11 mouse cellular contexts compared by ENCODE assay signal in genomic region chr14:29110351-29111091, GRCm38 (mm10).
A peak's percentile ranks its signal among the peaks of the same experiment; 100 is the strongest.
DNase-seq lines count a peak whose midpoint lies in the region; ATAC-seq and TF ChIP-seq lines count a peak whose summit lies in the region.
"Had no signal": no experiment of that assay in that cellular context is flagged by ENCODE, and none has a peak within 500 bp of the region (broad histone marks: within the 10 kb centered on the region; RNA-seq: fewer than 3 reads in every experiment).

No protein-coding gene starts in this region.

- H3K4me3 ChIP-seq in forebrain, postnatal 0 days (ENCODE audit: low read depth, low read length): no peak overlapping the region
- H3K4me3 ChIP-seq in forebrain, embryonic 15.5 days: no peak overlapping the region
- H3K4me3 ChIP-seq in liver, embryonic 14.5 days (ENCODE audit: insufficient read depth in 1 of 2, low read depth in 2 of 2, low read length in 2 of 2): no peak overlapping the region
- no peak overlapping the region for H3K4me3 ChIP-seq in liver, embryonic 12.5 days
- no peak overlapping the region for H3K4me3 ChIP-seq in limb, embryonic 10.5 days
- H3K4me3 ChIP-seq: limb, embryonic 13.5 days; neural tube, embryonic 13.5 days; stomach, embryonic 15.5 days had no signal

- ATAC-seq in forebrain, postnatal 0 days: no peak
- no peak for ATAC-seq in forebrain, embryonic 15.5 days (replicated peaks)
- ATAC-seq in liver, embryonic 14.5 days (ENCODE audit: insufficient read depth): no peak
- ATAC-seq in liver, embryonic 12.5 days: no peak

- no peaks in the 10 kb centered on the region; the same call in 1 of the 2 replicates for H3K27me3 ChIP-seq in forebrain, postnatal 0 days (ENCODE audit: insufficient read depth, low read length)
- H3K27me3 ChIP-seq in forebrain, embryonic 15.5 days: no peaks in the 10 kb centered on the region
- H3K27me3 ChIP-seq in liver, embryonic 14.5 days (ENCODE audit: control insufficient read depth, insufficient read depth, low read length): no peaks in the 10 kb centered on the region
- no peaks in the 10 kb centered on the region for H3K27me3 ChIP-seq in liver, embryonic 12.5 days (replicated peaks)
- H3K27me3 ChIP-seq in limb, embryonic 10.5 days (ENCODE audit: low read depth, poor library complexity, severe bottlenecking): no peaks in the 10 kb centered on the region
- H3K27me3 ChIP-seq: neural tube, embryonic 13.5 days; stomach, embryonic 15.5 days had no signal

- no peaks in the 10 kb centered on the region for H3K36me3 ChIP-seq in forebrain, postnatal 0 days (ENCODE audit: insufficient read depth)
- H3K36me3 ChIP-seq in forebrain, embryonic 15.5 days: no peaks in the 10 kb centered on the region
- no peaks in the 10 kb centered on the region for H3K36me3 ChIP-seq in liver, embryonic 14.5 days (replicated peaks; ENCODE audit: control insufficient read depth, insufficient read depth, low read depth)
- no peaks in the 10 kb centered on the region for H3K36me3 ChIP-seq in liver, embryonic 12.5 days
- H3K36me3 ChIP-seq in limb, embryonic 10.5 days: no peaks in the 10 kb centered on the region
- H3K36me3 ChIP-seq: limb, embryonic 13.5 days; neural tube, embryonic 13.5 days; stomach, embryonic 15.5 days had no signal

- H3K9ac ChIP-seq in forebrain, postnatal 0 days: no peak overlapping the region
- H3K9ac ChIP-seq in forebrain, embryonic 15.5 days (replicated peaks): no peak overlapping the region
- H3K9ac ChIP-seq in liver, embryonic 14.5 days (replicated peaks): no peak overlapping the region
- H3K9ac ChIP-seq in liver, embryonic 12.5 days: no peak overlapping the region
- H3K9ac ChIP-seq: limb, embryonic 13.5 days; neural tube, embryonic 13.5 days; stomach, embryonic 15.5 days had no signal

- 0 out of 2 replicates have a peak, but pooled peaks cover 9% of the 10 kb centered on the region for H3K9me3 ChIP-seq in forebrain, postnatal 0 days (ENCODE audit: low read length)
- no peaks in the 10 kb centered on the region for H3K9me3 ChIP-seq in forebrain, embryonic 15.5 days
- no peaks in the 10 kb centered on the region for H3K9me3 ChIP-seq in liver, embryonic 14.5 days (ENCODE audit: control insufficient read depth, low read length)
- H3K9me3 ChIP-seq in liver, embryonic 12.5 days (replicated peaks): no peaks in the 10 kb centered on the region
- no peaks in the 10 kb centered on the region for H3K9me3 ChIP-seq in limb, embryonic 10.5 days (replicated peaks)
- H3K9me3 ChIP-seq: stomach, embryonic 15.5 days had no signal

- TF ChIP-seq CTCF in forebrain, postnatal 0 days (IDR thresholded peaks at IDR 0.05; ENCODE audit: low read depth): peak; percentile 78
- TF ChIP-seq CTCF in liver, embryonic 14.5 days (IDR thresholded peaks at IDR 0.05; ENCODE audit: low read depth): peak; percentile 67

- H3K27ac ChIP-seq in forebrain, postnatal 0 days (ENCODE audit: low read depth, low read length): no peak overlapping the region
- H3K27ac ChIP-seq in forebrain, embryonic 15.5 days (replicated peaks): no peak overlapping the region
- H3K27ac ChIP-seq in liver, embryonic 14.5 days: no peak overlapping the region
- no peak overlapping the region for H3K27ac ChIP-seq in liver, embryonic 12.5 days
- H3K27ac ChIP-seq in limb, embryonic 10.5 days: peak overlapping the region; percentile 46
- H3K27ac ChIP-seq: limb, embryonic 13.5 days; neural tube, embryonic 13.5 days; stomach, embryonic 15.5 days had no signal

- H3K4me1 ChIP-seq in forebrain, postnatal 0 days (ENCODE audit: insufficient read depth): no peaks in the 10 kb centered on the region; the same call in 1 of the 2 replicates
- H3K4me1 ChIP-seq in forebrain, embryonic 15.5 days: peaks cover 9% of the 10 kb centered on the region
- peaks cover 0 to 2% of the 10 kb centered on the region in 2 experiments; a peak in 1 of 4 replicates for H3K4me1 ChIP-seq in liver, embryonic 14.5 days (replicated peaks; ENCODE audit: control insufficient read depth in 2 of 2, insufficient read depth in 2 of 2, low read length in 1 of 2)
- H3K4me1 ChIP-seq in liver, embryonic 12.5 days: no peaks in the 10 kb centered on the region
- H3K4me1 ChIP-seq in limb, embryonic 10.5 days: peaks cover 45% of the 10 kb centered on the region
- H3K4me1 ChIP-seq: stomach, embryonic 15.5 days had no signal

- intact Hi-C loops in gastrocnemius, postnatal 36 days (cut with DNase I): loop anchor here (5.0 kb wide), 1 partner anchor 1303 kb away; no protein-coding TSS in a partner anchor

- TF ChIP-seq EP300 in liver, embryonic 14.5 days (IDR thresholded peaks at IDR 0.05; ENCODE audit: low read depth): no peak

- WGBS in forebrain, postnatal 0 days: 72% methylated on average over 9 of the region's 9 CpGs
- WGBS in forebrain, embryonic 15.5 days: 73% methylated on average over 9 of the region's 9 CpGs
- WGBS in liver, embryonic 14.5 days (ENCODE audit: insufficient replicate concordance): 59% methylated on average over 9 of the region's 9 CpGs
- WGBS in liver, embryonic 12.5 days (ENCODE audit: insufficient replicate concordance): 59% methylated on average over 9 of the region's 9 CpGs
- 77% methylated on average over 9 of the region's 9 CpGs for WGBS in limb, embryonic 10.5 days

- H3K4me2 ChIP-seq in forebrain, postnatal 0 days (ENCODE audit: low read depth): no peak overlapping the region
- H3K4me2 ChIP-seq in forebrain, embryonic 15.5 days (replicated peaks): no peak overlapping the region
- no peak overlapping the region for H3K4me2 ChIP-seq in liver, embryonic 14.5 days (ENCODE audit: low read depth)
- H3K4me2 ChIP-seq in liver, embryonic 12.5 days: no peak overlapping the region
- H3K4me2 ChIP-seq: limb, embryonic 13.5 days; neural tube, embryonic 13.5 days; stomach, embryonic 15.5 days had no signal

- peak; percentile 68 for DNase-seq in forebrain, postnatal 0 days
- no peak for DNase-seq in liver, embryonic 14.5 days (ENCODE audit: low read depth in 3 of 3, low spot score in 3 of 3)
- DNase-seq in R1 (ENCODE audit: low read depth, low spot score): peak; percentile 35
- no peak for DNase-seq in limb, embryonic 10.5 days (ENCODE audit: low spot score)
- no peak for DNase-seq in adrenal gland, postnatal 4 days (ENCODE audit: low spot score in 2 of 2)
- DNase-seq in gastrocnemius, postnatal 36 days: no peak

Comparison
In these comparisons a context has a peak if more than half of its experiments do, and no peak if none do; other contexts are left out.
1. DNase-seq: peak in forebrain, postnatal 0 days (single experiment) and R1 (single experiment); none in liver, embryonic 14.5 days (0 of 3), limb, embryonic 10.5 days (single experiment), adrenal gland, postnatal 4 days (0 of 2) and gastrocnemius, postnatal 36 days (0 of 2).